Mouse (Mus musculus): ENCODE data around the gene Dpf1. TPM values are rescaled to one million over a fixed set of nuclear protein-coding genes. Genes with fewer than 3 reads are reported as not detected.

The Dpf1 gene
- polyA plus RNA-seq, 1 experiment from 2014 or later: 6.7 TPM

GRCm38 (mm10) chr7:29317558-29317957 lies 13.8 kb downstream of the Dpf1 start:
- H3K36me3 ChIP-seq: no peaks in the 10 kb centered on the region
- peak overlapping the region; percentile 48 for H3K4me2 ChIP-seq (replicated peaks)
- H3K9ac ChIP-seq: peak overlapping the region; percentile 13; the same call in 1 of the 2 replicates
- H3K27me3 ChIP-seq (replicated peaks): no peaks in the 10 kb centered on the region
- WGBS: 3% methylated on average over 2 of the region's 2 CpGs
- H3K9me3 ChIP-seq: no peaks in the 10 kb centered on the region
- peak; percentile 57 for ATAC-seq
- peak overlapping the region; percentile 77 for H3K27ac ChIP-seq
- peaks cover 41% of the 10 kb centered on the region for H3K4me1 ChIP-seq (replicated peaks)
- no peak overlapping the region for H3K4me3 ChIP-seq (replicated peaks)

DNA sequence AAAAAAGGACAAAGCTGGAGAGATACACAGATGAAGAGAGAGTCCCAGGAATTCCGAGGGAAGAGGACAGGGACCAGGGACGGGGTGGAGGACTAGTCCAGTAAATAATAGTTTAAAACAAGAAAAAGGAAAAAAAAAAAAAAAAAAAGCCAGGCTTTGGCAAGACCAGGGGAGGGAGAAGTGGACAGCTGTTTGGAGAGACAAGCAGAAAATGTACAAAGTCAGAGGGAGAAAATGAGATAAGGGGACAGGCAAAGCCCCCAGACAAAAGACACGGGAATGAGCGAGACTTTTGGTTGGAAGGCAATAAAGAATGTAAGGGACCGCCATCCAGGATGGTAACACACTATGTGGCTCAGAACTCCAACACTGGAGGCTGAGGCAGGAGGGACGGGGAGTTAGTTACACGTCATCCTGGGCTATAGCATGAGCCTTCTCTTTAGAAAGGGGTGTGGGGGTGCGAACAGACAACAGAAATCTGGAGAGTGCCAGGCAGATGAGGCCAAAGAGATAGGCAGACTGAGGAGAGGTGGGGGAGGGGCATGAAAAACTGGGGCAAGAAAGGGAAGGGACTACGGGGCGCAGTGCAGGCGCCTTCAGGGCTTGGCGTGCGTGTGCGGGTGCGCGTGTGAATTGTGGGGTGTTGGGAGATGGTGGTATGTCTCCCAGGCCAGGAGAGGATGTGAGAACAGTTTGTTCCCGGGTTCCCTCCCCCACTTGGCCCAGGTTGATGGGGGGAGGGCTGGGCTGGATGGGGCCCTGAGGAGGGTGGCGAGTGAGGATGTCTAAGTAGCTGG lies 14.6 kb downstream of the Dpf1 start:
- H3K9ac ChIP-seq: peak overlapping the region; percentile 23; the same call in 1 of the 2 replicates
- H3K4me3 ChIP-seq (replicated peaks): peak overlapping the region; percentile 23
- peak; percentile 42 for ATAC-seq

DNA sequence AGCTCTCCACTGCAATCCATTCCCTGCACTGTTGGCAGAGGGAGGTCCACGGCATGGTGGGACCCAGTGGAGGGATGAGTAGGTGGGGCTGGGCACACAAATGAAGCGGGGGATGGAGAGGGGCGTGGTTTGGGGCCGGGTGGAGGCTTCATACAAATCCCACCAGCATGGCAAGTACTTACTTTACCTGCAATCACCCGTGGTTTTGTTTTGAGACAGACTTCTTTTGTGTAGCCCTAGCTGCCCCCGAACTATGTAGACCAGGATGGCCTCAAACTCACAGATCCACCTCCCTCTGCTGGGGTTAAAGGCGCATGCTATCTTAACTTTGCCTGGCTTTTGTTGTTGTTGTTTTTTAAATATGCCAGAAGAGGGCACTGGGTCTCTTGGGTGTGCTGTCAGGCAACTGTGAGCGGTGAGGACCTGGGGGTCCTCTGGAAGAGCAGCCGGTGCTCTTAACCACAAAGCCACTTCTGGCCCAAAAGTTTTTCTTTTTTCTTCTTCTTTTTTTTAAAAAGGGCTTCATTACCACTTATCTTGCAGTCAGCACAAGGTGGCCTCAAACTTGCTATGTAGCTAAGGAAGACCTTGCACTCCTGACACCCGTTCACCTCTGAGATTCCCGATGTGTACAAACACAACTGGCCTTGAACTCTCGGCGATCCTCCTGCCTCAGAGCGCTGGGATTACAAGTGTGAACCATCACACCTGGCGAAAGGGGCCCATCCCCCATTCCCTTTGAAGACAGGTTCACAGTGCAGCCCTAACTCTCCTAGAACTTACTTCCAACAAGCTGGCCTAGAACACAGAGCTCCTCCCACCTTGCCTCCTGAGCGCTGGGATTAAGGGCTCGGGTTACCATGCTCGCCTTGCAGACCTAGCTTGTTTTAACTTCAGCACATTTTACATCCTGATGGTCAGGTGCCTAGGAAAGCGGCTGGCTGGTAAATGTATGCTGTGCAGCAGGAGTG lies 15.9 kb downstream of the Dpf1 start:
- Histone ChIP-seq H3K36me3 (peaks cover 9% of the 10 kb centered on the region), H3K9me3 (no peaks in the 10 kb centered on the region), H3K4me3 (replicated peaks) (peak overlapping the region; percentile 23), H3K4me2 (replicated peaks) (peak overlapping the region; percentile 48), H3K9ac (0 out of 2 replicates have a peak overlapping the region, but pooled peaks have one; percentile 23), H3K4me1 (replicated peaks) (peaks cover 41% of the 10 kb centered on the region), H3K27ac (peak overlapping the region; percentile 77), H3K27me3 (replicated peaks) (no peaks in the 10 kb centered on the region)
- 0 out of 2 replicates have a peak, but pooled peaks have one; percentile 18 for ATAC-seq
- WGBS: 15% methylated on average over 19 of the region's 19 CpGs

More for the DNA sequence above, 14.6 kb downstream of the Dpf1 start:
- Histone ChIP-seq H3K27ac (peak overlapping the region; percentile 77), H3K36me3 (no peaks in the 10 kb centered on the region), H3K4me1 (replicated peaks) (peaks cover 41% of the 10 kb centered on the region), H3K9me3 (no peaks in the 10 kb centered on the region), H3K27me3 (replicated peaks) (no peaks in the 10 kb centered on the region), H3K4me2 (replicated peaks) (peak overlapping the region; percentile 48)
- 10% methylated on average over 18 of the region's 18 CpGs for whole genome bisulfite sequencing

DNA sequence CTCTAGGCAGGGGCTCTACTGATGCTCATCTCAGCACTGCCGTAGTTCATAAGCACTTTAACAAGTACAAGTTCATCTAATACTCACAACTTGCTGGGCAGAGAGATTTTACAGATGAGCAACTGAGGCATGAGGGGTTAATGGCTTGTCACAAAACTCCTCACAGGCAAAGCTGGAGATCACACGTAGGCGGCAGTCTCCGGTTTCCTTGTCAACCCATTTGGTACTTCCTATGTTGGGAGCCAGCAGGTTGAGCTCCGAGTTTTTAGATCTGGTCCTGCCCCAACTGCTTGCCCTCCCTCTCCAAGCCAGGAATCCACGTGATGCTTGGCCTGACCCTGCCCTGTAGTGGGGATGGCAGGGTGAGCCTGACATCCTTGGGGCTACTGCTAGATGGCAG lies 23.3 kb downstream of the Dpf1 start:
- no peaks in the 10 kb centered on the region for H3K4me1 ChIP-seq (replicated peaks)
- no peak for ATAC-seq
- WGBS: 80% methylated on average over 6 of the region's 6 CpGs

GRCm38 (mm10) chr7:29328984-29329383 lies 25.2 kb downstream of the Dpf1 start:
- Histone ChIP-seq H3K27me3 (replicated peaks) (no peaks in the 10 kb centered on the region), H3K36me3 (peaks cover 33% of the 10 kb centered on the region)
- WGBS: 95% methylated on average over 16 of the region's 16 CpGs

More for the DNA sequence above, 23.3 kb downstream of the Dpf1 start:
- peaks cover 35% of the 10 kb centered on the region for H3K36me3 ChIP-seq
- no peaks in the 10 kb centered on the region for H3K27me3 ChIP-seq (replicated peaks)
- H3K4me3 ChIP-seq (replicated peaks): no peak overlapping the region
- H3K9me3 ChIP-seq: no peaks in the 10 kb centered on the region
- H3K4me2 ChIP-seq (replicated peaks): no peak overlapping the region
- no peak overlapping the region for H3K27ac ChIP-seq
- no peak overlapping the region for H3K9ac ChIP-seq

DNA sequence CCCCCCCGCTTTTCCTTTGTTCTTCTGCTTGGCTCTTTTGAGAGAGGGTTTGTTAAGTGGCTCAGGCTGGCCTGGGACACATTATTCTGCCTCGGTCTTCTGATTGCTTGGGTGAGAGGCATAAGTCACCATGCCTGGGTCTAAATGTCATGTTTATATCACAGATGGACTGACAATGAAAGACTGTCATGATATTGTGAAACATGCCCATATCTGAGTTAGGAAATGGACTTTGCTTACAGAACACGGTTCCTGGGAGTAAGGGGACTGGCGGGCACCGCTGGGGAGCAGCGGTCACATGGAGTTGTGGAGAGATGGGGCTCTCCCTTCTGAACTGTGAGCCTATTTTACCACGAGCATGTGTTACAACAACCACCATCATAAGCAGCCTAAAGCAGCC lies 30.4 kb downstream of the Dpf1 start:
- no peak overlapping the region for H3K4me2 ChIP-seq (replicated peaks)
- no peak overlapping the region for H3K9ac ChIP-seq
- 0 out of 2 replicates have a peak, but pooled peaks cover 3% of the 10 kb centered on the region for H3K4me1 ChIP-seq (replicated peaks)
- H3K9me3 ChIP-seq: no peaks in the 10 kb centered on the region
- WGBS: 66% methylated on average over 7 of the region's 7 CpGs
- H3K36me3 ChIP-seq: peaks cover 14% of the 10 kb centered on the region
- H3K27me3 ChIP-seq (replicated peaks): no peaks in the 10 kb centered on the region
- no peak overlapping the region for H3K4me3 ChIP-seq (replicated peaks)
- peak; percentile 39 for ATAC-seq
- no peak overlapping the region for H3K27ac ChIP-seq

More at GRCm38 (mm10) chr7:29328984-29329383, 25.2 kb downstream of the Dpf1 start:
- Histone ChIP-seq H3K4me3 (replicated peaks) (no peak overlapping the region), H3K9me3 (no peaks in the 10 kb centered on the region), H3K27ac (no peak overlapping the region), H3K4me2 (replicated peaks) (no peak overlapping the region), H3K4me1 (replicated peaks) (no peaks in the 10 kb centered on the region), H3K9ac (no peak overlapping the region)
- no peak for ATAC-seq

DNA sequence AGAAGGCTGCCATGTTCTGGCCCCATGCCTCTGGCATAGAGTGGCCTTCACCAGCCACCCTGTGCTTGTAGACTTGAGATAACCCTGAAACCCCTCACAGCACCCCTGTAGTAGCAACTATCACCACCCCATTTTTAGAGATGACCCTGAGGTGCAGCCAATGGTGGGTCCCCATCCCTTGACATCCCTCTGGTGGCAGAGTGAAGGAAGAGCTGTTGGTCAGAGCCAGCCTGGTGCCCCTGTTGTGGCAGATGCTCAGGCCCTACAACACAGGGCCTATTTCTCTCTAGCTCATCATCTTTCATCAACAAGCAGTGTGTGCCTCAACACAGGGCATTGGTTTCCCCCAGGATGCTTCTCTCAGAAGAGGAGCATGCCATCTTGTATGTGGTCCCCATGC lies 31.5 kb downstream of the Dpf1 start:
- Histone ChIP-seq H3K4me2 (replicated peaks) (no peak overlapping the region), H3K4me3 (replicated peaks) (no peak overlapping the region), H3K36me3 (peaks cover 6% of the 10 kb centered on the region), H3K9me3 (no peaks in the 10 kb centered on the region), H3K27me3 (replicated peaks) (no peaks in the 10 kb centered on the region), H3K27ac (no peak overlapping the region), H3K4me1 (replicated peaks) (0 out of 2 replicates have a peak, but pooled peaks cover 3% of the 10 kb centered on the region), H3K9ac (no peak overlapping the region)
- ATAC-seq: no peak

DNA sequence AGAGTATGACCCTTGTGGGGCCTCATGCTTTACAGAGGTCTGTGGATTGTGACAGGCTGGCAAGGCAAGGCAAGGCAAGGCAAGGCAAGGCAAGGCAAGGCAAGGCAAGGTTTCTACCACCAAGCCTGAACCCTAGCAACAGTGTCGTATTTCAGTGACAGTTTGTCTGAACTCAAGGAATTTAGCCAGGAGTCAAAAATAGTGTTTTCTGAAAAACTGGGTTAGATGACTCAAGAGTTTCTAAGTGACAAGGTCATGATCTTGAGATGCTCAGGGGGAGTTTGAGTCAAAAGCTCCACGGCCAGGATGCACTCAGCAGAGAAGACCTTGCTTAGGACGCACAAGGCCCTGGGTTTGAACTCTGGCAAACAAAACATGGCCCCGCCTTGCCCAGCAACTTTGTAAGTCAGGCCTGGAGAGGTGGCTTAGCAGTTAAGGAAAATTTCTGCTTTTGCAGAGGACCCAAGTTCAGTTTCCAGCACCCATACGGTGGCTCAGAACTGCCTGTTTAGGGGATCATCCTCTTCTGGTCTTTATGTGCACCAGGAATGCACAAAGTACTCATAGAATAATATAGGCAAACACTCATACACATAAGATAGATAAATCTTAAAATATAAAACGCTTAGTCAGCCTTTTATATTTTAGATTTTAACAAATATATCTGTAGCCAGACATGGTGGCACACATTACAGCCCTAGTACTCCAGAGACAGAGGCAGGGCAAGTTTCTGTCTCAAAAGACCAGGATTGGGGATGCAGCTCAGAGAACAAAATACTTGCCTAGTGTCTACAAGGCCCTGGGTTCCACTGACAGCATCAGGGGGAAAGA lies 32.3 kb downstream of the Dpf1 start:
- H3K4me2 ChIP-seq (replicated peaks): no peak overlapping the region
- peaks cover 5% of the 10 kb centered on the region; the same call in 1 of the 2 replicates for H3K36me3 ChIP-seq
- no peak overlapping the region for H3K9ac ChIP-seq
- no peak overlapping the region for H3K4me3 ChIP-seq (replicated peaks)
- ATAC-seq: no peak
- 78% methylated on average over 6 of the region's 6 CpGs for WGBS
- no peaks in the 10 kb centered on the region for H3K27me3 ChIP-seq (replicated peaks)
- no peak overlapping the region for H3K27ac ChIP-seq
- H3K9me3 ChIP-seq: no peaks in the 10 kb centered on the region
- 0 out of 2 replicates have a peak, but pooled peaks cover 3% of the 10 kb centered on the region for H3K4me1 ChIP-seq (replicated peaks)

DNA sequence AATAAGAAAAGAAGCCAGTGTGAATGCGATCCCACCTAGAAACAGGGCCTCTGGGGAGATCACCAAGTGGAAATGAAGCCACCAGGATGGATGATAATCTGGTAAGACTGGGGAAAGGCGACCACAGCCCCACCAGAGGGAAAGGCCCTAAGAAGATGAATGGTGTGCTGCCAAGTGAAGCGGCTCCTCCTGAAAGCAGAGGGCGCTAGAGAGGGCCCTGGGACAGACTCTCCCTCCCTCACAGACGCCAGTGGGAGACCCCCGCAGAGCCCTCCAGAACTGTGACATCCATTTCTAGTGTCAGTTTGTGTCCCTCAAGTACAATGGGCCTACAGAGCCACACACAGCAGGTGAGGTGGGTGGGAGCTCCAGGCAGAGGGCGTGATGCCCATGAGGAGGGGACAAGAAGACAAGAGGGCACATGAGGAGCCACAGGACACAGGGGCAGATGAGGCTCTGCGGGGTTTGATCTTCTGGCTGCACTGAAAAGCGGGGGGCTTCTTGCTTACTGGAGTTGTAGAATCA lies 33.1 kb downstream of the Dpf1 start:
- H3K9ac ChIP-seq: no peak overlapping the region
- 74% methylated on average over 9 of the region's 9 CpGs for WGBS
- no peak for ATAC-seq
- no peak overlapping the region for H3K4me3 ChIP-seq (replicated peaks)
- H3K4me2 ChIP-seq (replicated peaks): no peak overlapping the region
- H3K27me3 ChIP-seq (replicated peaks): no peaks in the 10 kb centered on the region
- H3K27ac ChIP-seq: no peak overlapping the region
- H3K9me3 ChIP-seq: no peaks in the 10 kb centered on the region
- H3K4me1 ChIP-seq (replicated peaks): 0 out of 2 replicates have a peak, but pooled peaks cover 3% of the 10 kb centered on the region
- no peaks in the 10 kb centered on the region; the same call in none of the 2 replicates for H3K36me3 ChIP-seq

- no peaks in the 10 kb centered on the region for H3K9me3 ChIP-seq
- H3K27ac ChIP-seq: no peak overlapping the region
- 0 out of 2 replicates have a peak, but pooled peaks cover 3% of the 10 kb centered on the region for H3K4me1 ChIP-seq (replicated peaks)
- H3K4me2 ChIP-seq (replicated peaks): no peak overlapping the region
- no peak overlapping the region for H3K4me3 ChIP-seq (replicated peaks)
- no peak for ATAC-seq
- 91% methylated on average over 2 of the region's 2 CpGs for WGBS
- H3K27me3 ChIP-seq (replicated peaks): no peaks in the 10 kb centered on the region
- H3K36me3 ChIP-seq: no peaks in the 10 kb centered on the region; the same call in none of the 2 replicates
- H3K9ac ChIP-seq: no peak overlapping the region
Observed at GRCm38 (mm10) chr7:29337766-29338165, 34.0 kb downstream of the Dpf1 start.

- Histone ChIP-seq H3K9ac (no peak overlapping the region), H3K4me3 (replicated peaks) (no peak overlapping the region), H3K27me3 (replicated peaks) (no peaks in the 10 kb centered on the region), H3K9me3 (no peaks in the 10 kb centered on the region), H3K4me1 (replicated peaks) (0 out of 2 replicates have a peak, but pooled peaks cover 3% of the 10 kb centered on the region), H3K27ac (peak overlapping the region; percentile 51), H3K4me2 (replicated peaks) (no peak overlapping the region), H3K36me3 (no peaks in the 10 kb centered on the region; the same call in none of the 2 replicates)
- peak; percentile 79 for ATAC-seq
- 64% methylated on average over 9 of the region's 9 CpGs for WGBS
Observed at GRCm38 (mm10) chr7:29338351-29338919, 34.7 kb downstream of the Dpf1 start.
